Mouse (Mus musculus): ENCODE data around the gene Pex10.

GRCm38 (mm10) chr4:155040197-155040596, 26.6 kb upstream of the Pex10 start:
- TF ChIP-seq CTCF (IDR thresholded peaks at IDR 0.05; ENCODE audit: low read depth) (no peak), EP300 (IDR thresholded peaks at IDR 0.05; ENCODE audit: low read depth) (no peak)

Measured in liver, postnatal 0 days (tissue).